Mouse (Mus musculus): ENCODE measurements around the gene Disc1.
A peak's percentile ranks its signal among the peaks of the same experiment; 100 is the strongest.

Disc1 gene

DNA sequence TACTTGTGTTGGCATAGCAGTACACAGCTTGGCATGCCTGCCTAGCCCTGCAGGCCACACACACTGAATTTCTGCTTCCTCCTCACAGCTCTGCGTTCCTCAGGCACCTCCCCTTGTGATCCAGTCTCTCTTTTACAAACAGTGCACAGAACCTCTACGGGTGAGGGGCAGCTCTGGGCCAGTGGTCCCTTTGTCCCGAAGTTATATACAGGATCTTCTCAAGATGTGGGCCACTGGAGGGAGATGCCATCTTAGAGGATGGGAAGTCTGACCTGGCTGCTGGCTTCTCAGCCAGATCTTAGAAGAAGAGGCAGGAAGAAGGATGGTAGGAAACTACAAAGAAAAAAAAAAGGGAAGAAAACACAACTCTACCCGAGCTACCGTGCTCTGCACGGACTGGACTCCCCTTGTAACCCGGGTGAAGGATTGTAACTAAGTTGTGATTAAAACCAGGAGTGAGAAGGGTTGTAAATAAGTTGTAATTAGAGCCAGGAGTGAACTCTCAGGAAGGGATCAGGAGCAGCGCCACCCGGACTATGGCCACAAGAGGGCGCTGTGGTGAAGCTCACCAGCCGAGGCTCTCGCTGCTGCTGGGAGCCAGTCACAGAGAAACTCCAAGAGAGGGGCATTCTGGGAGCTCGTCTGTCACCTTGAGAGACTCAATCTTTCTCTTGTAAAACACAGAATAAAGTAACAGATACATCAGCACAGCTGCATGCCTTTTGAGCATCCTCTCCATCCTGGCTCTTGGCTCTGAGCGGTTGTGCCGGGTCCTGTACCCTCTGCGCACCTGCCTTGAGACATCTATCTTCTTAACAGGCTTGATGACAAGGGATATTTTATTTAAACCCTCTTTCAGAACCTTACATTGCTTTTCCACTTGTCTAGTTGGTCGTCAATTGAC is 129.8 kb downstream of the Disc1 start:
- peak; percentile 96 for DNase-seq (ENCODE audit: low spot score)

DNA sequence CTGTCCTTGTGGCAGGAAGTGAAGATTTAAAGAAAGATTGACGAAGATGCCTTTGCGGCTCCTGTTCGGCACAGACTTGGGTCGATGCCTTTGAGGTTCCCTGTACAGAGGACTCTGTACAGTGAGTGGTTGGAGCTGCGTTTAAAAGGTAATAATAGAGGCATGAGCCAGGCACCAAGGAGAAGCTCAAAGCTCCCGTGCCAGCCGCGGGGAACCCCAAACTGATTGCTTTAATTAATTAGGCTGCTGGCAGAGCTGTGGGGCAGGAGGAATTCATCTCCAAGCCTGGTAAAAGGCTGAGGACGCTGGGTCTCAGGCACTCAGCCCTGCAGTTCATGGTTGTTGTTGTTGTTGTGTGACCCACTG is 130.4 kb downstream of the Disc1 start:
- no peak for DNase-seq (ENCODE audit: low spot score)

DNA sequence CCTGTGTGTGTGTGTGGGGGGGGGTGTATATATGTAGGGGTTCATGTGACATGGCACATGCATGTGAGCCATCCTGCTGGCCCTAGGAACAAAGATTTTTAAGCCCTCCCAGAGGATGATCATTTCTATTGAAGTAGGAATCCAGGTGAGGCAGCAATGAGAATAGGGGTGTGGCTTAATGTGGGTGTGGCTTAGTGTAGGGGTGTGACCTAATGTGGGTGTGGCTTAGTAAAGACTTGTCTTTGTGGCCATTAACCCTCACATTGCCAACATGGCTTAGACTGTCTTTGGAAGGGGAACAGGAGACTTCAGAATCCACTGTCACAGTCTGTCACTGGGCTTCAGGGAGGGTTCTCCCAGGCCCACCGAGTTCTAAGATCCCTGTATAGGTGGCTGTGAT is 130.9 kb downstream of the Disc1 start:
- DNase-seq (ENCODE audit: low spot score): no peak

DNA sequence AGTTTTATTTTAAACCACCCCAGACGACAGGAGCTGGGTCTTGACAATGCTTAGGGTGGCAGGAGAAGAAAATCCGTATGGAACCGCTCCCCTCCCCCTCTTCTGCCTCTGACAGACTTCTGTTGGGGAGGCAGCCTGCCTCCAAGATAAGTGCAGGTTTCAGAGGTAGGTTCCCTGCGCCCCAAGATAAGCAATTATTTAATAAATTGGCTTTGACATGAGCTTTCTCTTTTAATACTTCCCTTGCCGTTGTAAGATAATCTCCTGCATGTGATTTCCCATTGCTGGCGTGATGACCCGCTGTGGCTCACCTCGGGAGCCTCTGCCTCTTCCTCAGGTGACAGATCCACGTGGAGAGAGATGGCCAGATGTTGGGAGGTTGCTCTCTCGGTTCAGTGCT is 133.0 kb downstream of the Disc1 start:
- DNase-seq (ENCODE audit: low spot score): no peak

DNA sequence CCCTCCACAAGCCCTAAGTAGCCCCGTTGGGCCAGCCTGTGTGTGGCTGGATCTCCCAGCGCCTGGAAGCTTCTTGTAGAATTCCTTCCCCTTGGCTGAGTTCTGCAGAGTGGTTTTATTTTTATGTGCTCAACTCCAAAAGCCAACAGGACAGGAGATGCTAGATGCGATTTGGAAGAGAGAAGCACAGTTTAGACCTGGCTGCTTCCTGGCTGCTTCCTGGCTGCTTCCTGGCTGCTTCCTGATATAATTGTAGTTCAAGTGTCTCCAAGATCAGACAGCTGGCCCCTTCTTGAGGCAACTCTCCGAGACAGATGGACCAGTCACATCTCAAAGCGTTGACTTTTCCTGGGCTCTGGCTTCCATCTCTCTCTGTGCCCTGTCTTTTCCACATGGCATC is 139.7 kb downstream of the Disc1 start:
- DNase-seq (ENCODE audit: low spot score): no peak

DNA sequence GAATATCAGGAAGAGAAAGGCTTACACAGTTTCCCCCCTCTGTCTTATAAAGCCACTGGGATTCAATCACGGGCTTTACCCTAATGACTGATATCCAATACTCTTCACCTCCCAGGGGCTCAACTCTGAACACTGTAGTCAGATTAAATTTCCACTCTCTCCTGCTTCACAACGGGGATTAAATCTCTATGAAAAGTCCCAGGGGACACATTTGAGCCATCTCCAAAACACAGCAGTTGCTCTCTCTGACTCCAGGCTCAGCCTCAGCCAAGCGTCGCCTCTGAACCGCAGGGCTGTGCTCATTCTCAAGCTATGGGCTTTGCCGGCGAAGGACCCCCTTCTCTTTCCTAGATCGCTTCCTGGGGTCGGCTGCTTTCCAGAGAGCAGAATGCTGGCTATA is 141.1 kb downstream of the Disc1 start:
- DNase-seq (ENCODE audit: low spot score): no peak

DNA sequence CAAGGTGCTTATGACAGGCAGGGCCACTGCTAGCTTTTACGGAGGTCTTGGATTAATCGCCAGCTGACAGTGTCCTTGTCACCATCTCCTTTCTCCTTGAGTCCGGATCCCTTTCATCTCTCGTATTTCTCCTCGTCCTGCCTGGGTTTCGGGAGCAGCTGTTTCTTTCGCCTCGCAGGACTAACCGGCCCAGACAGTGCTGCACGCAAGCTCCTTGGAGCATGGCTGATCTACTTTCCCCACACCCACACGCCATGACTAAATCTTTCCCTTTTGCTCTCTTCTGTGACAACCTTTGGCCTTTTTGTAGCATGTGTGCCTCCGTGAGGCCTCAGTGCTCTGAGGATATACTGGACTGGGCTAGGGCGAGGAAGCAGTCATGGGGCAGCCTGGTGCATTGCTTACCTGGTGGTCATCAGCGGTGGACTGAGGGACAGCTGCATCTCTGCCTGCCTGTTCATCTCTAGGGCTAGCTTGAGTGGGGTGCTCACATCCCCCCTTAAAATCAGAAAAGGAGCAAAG is 142.6 kb downstream of the Disc1 start:
- no peak for DNase-seq (ENCODE audit: low spot score)

DNA sequence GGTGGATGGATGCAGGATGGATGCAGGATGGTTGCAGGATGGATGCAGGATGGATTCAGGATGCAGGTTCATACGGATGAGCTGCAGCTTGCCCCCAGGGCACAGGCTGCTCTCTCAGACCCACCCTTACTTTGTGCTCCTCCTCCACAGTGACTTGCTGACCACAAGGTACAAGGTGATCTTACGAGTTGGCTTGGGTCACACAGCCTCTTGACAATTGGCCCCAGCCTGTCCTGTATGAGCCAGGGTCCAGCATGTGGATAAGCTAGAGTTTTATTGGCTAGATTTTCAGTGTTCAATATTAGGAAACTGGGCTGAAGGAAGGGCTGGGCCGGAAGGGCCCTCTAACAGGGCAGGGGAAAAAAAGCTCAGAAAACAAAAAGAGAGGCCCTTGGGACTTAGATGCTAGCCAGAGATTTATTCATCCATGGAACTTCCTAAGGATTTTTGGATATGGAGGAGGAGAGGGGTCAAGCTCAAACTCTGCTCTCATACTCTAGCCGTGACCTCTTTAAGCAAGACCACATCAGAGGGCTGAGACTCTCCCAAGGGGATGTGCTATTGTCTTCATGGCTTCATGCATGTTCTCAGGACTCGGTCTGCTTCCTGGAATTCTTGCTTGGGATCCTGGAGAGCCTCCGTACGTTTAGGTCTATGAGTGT is 143.5 kb downstream of the Disc1 start:
- DNase-seq (ENCODE audit: low spot score): no peak

DNA sequence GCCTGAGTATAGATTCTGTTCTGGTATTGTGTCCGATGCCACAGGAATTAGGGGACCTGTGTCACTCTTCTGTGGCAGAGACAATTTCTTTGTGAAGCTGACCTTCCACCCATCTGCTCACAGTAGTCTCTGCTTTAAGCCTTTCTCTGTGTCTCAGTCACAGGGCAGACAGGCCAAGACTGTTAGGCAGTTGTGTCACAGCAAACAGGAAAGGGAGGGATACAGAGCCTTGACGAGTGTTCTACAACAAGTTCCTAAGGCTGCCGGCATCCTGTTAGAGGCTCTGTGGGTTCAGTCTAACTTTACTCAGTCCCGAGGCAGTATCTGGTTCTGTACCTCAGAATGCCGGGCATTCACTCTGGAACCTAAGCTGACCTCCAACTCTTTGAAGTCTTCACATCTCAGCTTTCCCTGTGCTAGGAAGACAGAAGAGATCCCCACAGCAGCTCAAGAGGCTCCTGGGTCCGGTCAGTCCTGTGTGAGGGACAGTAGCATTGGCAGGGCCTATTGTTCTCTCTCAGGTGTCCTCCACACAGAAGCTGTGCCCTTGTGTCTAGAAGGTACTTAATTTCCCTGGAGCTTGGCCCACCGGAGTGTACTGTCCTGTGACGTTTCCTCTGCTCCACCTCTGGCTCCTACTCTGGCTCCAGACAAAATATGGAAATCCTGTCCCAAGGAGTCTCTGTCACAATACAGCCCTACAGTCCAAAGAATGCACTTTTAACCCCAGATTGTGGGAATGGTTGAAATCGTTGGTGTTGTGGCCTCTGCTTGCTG is 144.6 kb downstream of the Disc1 start:
- no peak for DNase-seq (ENCODE audit: low spot score)

DNA sequence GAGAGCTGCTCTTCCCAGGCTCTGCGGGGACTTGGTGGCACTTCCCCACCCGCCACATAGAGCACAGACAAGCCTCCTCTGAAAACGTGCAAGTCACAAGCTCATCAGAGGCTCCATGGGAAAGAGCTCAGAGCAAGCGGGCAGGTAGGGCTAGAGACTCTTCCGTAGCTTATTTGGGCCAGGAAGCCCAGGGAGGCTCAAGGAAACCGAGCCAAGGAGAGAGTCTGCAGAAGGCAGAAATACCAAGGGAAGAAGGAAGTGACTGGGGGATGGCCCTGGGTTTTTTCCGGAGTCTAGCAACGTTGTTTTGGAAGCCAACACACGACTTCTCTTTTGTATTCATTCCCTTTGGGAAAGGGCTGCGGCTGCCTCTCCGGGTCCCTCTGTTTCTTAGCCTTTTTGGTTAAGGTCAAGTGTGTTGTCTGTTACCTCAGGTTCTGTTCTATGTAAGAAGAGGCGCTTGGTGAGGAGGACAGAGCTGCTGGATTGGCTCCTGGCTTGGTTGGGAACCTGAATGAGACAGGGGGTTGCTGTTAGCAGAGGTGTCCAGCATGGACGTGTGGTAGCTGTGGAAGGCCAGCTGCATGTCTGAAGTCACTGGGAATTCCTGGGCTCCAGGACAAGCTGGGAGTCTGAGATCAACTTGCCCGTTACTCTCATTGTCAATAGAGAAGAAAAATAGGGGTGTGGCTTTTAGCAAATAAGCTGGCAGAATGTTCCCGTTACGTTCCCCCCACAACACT is 145.4 kb downstream of the Disc1 start:
- no peak for DNase-seq (ENCODE audit: low spot score)

DNA sequence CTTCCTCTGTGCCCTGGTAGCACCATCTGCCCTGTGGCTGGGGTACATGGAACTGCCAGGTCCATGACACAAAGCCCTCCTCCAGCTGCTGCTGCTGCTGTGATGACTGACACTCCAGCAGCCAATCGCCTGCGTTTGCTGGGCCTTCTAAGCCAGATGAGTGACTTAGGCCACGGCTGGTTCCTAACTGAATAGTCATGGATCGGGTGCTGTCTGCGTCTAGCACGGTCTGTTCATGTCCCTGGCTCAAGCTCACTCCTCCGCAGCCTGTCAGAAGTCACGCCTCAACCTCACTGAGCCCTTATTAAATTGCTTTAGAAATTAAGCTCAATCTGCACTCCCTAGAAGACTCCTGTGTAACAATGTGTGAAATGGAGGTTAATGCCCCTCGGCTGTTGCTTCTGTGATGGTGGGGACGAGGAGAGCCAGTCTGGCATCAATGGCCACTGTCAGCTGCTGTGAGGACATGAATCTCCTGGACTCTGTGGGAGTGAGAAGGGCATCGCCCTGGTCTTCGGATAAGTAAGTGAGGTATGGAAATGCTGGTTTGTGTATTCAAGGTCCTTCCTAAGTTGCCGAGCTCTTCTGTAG is 146.4 kb downstream of the Disc1 start:
- no peak for DNase-seq (ENCODE audit: low spot score)

DNA sequence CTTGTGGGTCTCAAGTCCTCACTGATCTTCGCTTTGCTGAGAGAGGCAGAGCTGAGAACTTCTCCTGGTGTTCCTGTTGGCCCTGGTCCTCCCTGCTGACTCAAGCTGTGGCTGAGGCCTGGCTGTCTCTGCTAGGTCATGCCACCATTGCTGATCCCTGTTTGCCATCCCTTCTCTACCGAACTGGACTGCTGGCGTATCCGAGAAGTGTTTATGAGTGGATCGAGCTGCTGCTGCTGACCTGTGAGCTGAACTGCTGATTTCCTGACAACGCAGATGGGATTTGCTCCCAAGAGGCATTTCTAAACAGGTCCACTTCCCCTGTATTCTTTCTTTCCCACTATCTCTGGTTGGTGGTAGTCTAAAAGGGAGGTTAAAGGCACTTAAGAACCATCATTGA is 147.7 kb downstream of the Disc1 start:
- DNase-seq (ENCODE audit: low spot score): no peak

DNA sequence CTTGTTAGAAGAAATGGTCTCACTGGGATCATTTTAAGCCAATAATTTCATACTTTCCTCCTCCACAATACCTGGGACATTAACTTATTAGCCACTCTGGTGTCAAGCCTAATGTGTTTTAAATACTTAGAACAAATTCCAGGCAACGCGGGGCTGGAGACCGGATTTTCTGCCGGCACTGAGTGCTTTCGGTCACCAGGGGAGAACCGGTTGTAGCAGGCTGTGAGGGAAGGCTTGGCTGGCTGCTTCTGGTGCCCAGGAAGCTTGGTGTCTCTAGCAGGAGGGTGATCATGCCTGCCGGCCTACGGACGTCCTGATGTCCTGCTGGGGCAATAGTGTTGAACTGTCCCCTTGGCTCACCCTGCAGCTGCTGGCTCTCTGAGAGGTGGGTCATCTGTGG is 149.0 kb downstream of the Disc1 start:
- no peak for DNase-seq (ENCODE audit: low spot score)

DNA sequence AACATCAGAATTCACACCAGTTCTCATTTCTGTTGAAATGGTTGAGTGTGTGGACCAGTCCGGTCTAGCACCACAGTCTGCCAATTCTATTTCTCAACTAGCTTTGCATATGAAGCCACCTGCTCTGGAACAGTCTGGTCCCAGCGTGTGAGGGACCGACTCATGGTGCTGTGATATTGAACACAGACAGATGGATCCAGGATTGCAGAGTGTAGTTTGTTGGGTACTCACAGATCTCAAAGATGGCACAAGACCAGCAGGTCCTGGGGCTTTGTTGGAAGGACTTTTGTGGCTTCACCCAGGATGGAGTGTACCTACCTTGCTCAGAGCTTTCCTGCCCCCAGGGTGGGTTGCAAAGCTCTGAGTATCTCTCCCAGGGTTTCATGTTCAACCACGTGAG is 151.6 kb downstream of the Disc1 start:
- no peak for DNase-seq (ENCODE audit: low spot score)

DNA sequence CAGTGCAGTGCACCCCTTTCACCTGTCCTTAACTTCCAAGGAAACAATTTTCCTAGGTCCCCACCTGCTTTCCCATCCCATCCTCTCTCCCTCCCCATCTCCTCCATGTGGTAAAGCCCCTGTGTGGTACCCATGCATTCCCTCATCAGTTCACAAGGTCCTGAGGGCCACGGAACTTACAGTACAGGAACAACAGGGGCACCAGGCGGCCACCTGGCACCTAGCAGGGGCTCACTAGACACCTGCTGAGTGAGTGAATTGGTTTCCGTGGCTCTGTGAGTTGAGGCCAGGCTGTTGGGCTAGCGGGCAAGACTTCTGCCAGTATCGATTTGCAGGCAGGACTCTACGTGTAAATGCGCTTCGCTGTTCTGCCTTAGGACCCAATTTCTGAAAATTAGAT is 152.4 kb downstream of the Disc1 start:
- DNase-seq (ENCODE audit: low spot score): no peak

DNA sequence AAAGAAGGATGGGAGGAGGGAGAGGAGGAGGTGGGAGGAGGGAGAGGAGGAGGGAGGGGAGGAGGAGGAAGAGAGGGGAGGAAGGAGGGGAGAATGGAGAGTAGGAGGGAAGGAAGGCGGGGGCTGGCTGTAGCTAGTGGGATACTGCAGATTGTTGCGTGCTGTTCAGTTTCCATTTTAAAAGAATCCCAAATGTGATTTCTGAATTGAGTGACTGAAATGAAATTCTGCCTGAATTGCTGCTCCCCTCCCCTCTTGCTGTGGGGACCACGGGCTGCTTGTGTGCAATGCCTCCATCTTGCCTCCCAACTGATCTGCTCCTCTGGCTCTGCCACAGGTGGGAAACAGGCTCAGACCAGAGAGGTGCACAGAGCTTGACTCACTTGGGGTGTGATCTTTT is 153.0 kb downstream of the Disc1 start:
- DNase-seq (ENCODE audit: low spot score): no peak

DNA sequence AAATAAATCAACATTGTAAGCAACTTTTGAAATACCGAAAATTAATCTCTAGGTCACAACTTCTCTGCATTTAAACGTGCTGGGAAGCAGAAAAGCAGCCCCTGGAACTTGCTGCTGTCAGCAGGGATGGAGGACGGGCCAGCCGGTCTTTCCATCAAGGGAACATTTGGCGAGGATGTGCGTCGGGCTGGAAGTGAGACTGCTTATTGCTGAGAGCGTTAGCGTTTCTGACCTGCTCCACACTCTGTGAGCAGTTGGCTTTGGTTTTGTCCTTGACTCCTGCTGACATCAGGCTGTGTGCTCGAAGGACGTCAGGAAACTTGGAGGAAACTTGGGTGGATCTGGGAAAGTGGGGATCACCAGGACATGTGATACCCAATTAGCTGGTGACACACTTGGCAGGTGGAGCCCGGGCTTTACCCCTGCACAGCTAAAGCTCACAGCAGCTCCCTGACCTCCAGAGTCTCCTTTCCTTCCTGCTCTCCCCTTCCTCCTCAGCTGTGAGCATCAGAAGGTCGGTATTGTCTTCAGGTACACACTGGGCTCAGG is 158.7 kb downstream of the Disc1 start:
- DNase-seq (ENCODE audit: low spot score): no peak

DNA sequence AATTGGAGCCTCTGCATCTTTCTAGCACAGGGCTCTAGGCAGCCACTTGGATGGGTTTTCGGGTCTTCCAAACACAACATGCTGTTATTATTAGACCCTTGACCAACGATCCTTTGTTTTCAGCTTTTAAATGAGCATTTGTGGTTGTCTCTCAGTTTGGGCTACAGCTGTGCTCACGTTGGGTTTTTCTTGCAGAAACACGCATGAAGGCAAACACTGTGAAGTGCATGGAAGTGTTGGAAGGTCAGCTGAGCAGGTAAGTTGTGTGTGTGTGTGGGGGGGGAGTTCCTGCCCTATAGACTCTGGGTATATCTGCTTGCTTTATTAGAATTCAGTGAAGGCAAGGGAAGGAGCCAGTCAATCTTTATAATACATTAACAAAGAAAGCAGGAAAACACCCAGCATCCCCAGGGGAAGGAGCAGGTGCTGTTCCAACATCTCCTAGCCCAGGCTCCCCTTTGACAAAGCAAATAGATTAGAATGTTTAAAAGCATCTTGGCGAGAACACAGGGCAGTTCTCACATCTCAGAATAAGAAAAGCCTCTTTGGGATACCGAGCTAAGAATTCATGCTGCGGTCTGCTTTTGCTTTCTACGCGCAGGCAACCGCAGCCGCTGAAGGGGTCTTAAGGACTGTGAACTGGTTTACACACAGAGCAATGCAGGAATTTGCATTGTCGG is 164.0 kb downstream of the Disc1 start:
- peak; percentile 35 for DNase-seq (ENCODE audit: low spot score)

DNA sequence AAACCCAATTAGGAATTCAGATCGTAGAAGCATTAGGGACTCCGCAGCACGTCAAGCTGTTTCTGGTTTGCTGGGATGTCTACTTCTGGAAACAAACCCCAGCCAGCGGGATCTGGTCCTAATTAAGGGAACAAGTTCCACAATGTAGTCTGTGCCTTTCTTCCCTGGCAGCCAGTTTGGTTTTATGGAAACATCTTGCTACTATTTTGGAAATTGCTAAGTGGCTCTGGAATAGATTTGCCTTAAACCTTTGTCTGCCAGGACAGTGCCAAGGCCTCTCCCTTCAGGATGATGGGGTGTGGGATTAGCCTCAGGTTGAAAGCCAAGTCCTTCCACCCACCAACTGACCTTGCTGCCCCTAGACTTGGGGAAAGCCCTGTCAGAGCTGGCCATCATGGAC is 164.7 kb downstream of the Disc1 start:
- DNase-seq (ENCODE audit: low spot score): peak; percentile 30

DNA sequence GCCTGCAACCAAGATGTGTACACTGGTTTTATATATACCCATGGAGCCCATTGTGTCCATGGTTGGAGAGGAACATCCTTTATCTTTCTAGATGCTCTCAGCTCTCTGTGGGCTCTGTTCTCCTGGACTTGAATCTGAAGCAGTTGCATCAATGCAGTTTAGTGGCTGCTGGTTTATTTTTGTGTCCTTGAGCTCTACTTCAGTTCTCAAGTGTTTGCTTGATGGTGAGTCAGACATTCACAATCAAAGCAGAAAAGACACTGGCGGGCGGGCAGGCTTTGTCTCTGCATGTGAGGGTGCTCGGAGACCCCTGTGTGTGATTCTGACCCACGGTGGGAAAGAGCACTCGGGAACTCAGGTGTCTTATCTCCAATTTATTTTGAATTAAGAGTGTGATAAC is 166.6 kb downstream of the Disc1 start:
- DNase-seq (ENCODE audit: low spot score): no peak

DNA sequence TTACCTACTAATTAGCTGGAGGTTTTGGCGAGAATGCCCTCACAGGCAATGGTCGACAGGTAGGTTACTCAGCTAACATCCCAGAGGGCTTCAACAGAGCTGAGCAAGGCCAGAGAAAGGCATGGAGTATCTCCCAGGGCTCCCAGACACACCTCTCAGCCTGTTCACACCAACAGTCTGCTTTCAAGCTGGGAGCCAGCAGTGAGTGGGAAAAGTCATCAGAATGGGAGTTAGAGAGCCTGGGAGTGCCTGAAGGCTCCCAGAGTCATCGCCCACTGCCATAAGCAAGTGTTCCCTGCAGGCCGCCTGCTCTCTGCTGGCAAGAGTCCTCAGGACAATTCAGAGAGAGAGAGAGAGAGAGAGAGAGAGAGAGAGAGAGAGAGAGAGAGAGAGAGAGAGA is 167.1 kb downstream of the Disc1 start:
- no peak for DNase-seq (ENCODE audit: low spot score)

Data from retina, embryonic 14.5 days (tissue).